Mouse (Mus musculus) spleen, postnatal 36 days (tissue): ENCODE measurements around the gene Gzf1.

Source experiments
- DNase-seq, 2 experiments: peaks; one replicate each; pipeline ENCODE4 v3.0.0; 2022; ENCODE audit warnings: low spot score in 2 of 2, mixed read lengths in 1 of 2

Gzf1 gene

DNA sequence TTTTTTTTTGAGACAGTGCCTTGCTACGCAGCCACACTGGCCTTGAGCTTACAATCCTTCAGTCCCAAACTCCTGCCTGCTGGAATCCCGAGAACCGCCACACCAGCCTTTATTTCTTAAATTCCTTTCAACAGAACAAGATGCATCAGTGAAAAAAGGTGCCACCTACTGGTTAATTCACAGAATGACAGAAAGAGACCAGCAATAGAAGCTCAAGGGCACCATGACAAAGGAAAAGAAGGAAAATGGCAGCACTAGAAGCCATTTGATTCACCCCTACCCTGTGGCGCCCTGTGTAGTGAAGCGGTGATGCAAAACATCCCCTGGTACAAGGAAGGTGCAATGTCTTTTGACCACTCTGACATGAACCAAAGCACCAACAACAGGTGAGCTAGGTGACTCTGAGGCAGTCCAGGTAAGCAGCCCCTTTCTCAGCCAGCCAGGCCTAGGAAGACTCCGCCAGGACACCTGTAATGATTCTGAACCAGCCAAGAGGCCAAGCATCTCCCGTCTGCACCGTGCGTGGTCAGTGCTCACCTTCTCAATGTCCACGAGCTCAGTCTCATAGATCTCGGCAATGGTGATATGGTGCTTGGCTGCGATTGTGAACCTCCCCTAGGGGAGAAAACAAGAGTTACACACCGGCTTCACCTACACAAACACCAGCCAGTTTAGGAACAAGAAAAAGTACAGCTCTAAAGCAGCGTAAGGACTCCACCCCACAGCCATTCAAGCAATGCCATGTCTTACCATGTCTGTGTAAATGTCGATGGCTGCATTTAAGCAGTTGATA, 25.8 kb downstream of the Gzf1 start:
- peak in 1 of 2 experiments; percentile 11 for DNase-seq

DNA sequence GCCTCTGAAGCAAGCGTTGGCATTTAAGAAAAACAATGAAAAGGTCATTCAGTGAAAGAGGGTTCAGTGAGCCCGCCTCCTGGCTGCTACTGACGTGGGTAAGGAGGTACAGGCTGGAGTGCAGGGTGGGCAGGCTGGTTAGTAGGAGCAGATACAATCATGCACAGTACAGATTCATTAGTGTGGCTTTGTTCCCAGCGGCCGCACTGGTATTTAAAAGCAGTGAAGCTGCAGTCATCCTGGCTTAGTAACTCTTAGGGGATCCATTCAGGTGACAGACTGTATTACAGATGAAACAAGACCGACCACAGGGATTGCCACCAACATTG, 26.3 kb downstream of the Gzf1 start:
- DNase-seq, result no peak

DNA sequence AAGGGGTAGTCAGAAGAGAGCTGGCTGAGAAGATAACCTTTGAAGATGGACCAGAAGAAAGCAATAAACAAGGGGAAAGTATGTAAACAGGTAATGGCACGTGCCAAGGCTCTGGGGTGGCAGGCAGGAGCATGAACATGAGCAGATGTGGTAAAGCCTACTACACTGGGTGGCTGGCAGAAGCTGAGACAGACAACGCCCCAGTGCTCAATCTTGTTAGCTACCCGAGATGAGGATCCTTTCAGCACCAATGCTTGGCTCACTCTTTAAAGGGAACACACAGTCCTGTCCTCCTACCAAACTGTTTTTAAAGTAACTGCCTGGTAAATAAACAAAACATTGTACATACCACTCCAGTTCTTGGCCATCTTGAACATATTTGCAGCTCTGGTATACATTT, 31.5 kb downstream of the Gzf1 start:
- no peak for DNase-seq

DNA sequence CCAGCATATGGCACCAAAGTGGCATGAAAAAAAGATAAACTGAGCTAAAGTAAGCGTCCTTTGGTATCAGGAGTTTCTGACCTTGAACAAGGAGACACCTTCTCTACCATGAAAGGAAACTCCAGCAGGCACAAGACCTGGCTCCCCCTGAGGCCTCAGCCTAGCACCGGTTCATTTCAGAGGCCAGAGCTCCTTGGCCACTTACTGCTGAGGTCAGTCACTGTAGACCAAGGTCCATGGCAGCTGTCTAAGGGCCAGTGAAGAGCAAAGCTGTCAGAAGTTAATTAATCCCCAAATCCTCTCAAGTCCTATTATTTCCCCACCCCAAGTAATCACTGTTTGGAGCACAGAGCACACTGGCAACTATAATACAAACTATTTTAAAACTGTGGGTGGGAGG, 36.2 kb downstream of the Gzf1 start:
- DNase-seq, result no peak

DNA sequence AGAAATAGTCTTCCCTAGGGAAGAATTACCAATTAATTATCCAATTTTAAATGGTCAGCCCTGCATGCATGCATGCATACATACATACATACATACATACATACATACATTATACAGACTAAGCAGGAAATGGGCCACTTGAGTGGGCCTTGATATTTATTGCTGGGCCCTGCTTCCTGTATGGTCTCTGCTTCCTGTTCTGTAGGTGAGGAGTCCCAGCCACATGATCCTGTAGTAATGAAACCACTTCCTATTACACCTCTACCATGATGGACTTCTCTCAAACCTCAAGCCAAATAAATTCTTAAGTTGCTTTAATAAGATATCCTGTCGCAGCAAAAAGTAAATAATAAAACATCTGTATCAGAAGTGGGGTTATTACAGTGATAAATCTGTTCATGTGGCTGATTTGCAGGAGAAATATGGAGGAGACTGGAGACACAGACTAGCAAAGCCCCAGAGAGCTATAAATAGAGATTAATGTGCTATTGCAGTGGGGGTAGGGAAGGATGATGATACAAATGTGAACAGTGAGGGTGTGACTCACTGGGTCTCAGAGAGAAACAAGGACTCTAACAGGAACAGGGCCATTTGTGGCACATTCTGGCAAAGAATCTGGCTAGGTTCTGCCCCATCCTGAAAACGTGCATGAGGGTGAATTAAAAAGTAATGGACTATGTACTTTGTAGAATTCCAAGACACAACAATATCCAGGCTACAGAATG, 38.6 kb downstream of the Gzf1 start:
- no peak for DNase-seq

DNA sequence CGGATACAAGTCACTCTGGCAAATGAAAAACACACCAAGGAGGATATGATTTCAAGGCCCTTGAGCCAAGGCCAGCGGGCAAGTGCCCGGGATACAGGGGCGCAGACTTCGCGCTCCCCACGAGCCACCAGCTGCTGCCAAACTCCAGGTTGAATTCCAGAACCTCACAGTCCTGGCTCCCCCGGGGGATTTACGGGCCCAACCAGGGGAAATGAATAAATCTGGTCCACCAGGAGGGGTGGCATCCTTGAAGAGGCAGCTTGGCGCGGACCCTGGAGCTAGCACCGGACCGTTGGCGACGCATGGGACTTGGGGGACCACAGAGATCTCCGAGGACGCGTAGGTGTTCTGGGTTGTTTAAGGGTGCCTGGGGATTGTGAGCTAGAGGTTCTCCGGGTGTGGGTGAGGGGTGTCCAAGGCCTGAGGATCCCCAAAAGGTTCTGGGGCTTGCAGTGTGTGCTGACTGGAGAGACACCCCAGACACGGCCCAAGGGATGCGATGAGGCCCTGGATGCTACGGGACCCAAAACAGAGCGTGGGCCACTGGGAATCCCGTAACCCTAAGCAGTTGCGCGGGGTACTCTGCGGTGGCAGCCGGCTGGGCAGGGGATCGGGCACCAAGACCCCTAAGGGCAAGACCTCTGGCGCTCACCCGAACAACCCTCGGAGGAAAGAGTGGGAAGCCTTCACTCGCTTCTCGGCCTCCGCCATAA, 50.9 kb downstream of the Gzf1 start:
- DNase-seq, result no peak

DNA sequence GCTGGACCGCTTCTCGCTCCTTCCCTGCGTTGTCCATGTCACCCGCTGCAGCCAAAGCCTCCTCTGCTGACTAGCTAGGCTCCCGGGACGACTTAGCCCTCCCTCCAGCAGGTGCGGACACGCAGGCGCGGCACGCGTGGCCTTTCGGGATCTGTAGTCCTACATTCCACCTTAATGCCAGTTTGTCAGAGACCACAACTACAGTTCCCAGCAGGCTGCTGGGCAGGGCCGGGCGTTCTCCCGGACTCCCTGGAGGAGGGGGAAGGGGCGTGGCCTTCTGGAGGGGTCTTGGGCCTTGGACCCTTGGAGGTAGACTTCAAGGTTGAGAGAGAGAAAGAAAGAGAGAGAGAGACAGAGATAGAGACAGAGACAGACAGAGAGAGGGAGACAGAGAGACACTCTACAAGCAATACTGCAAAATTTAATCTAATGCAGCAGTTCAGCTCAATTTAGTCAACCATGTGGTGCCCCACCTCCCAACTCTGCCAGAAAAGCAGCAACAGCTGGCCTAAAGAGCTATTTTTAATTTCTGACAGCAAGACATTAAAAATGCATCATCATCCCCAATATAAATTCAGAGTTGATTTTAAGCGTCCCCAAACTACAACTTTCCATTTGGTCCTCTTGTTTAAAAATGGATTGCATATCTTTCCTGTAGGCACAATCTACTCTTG, 51.6 kb downstream of the Gzf1 start, which contains the start of gene Napb:
TSS of gene Napb (minus strand) at position 141 of the 674 bp plus-strand sequence.
- DNase-seq, result peak; percentile 75 to 80
